Mouse (Mus musculus) left cerebral cortex, adult 9 months (tissue): ENCODE data around the gene Arfgap3.
"Not testable (repeated sequence)": the region's sequence is repeated elsewhere in the genome, so short reads cannot be mapped to it uniquely, and the experiment has no call there.

Experiments
- DNase-seq, 2 experiments: peaks; one replicate each; pipeline ENCODE4 v3.0.0; 2022; ENCODE audit warnings: low spot score in 2 of 2

Arfgap3 gene

GRCm38 (mm10) chr15:83294954-83295353, 55.1 kb downstream of the Arfgap3 start:
- DNase-seq, result no peak

- no peak for DNase-seq
Measured at GRCm38 (mm10) chr15:83293706-83294645, 56.1 kb downstream of the Arfgap3 start.

GRCm38 (mm10) chr15:83293144-83293543, 56.9 kb downstream of the Arfgap3 start:
- DNase-seq, result no peak

GRCm38 (mm10) chr15:83292261-83293056, 57.6 kb downstream of the Arfgap3 start:
- DNase-seq, result no peak

GRCm38 (mm10) chr15:83290899-83291298, 59.1 kb downstream of the Arfgap3 start:
- no peak for DNase-seq

- DNase-seq, result no peak
Measured at GRCm38 (mm10) chr15:83284828-83285227, 65.2 kb downstream of the Arfgap3 start.

- DNase-seq, result no peak
Measured at GRCm38 (mm10) chr15:83282397-83282796, 67.7 kb downstream of the Arfgap3 start.

GRCm38 (mm10) chr15:83281303-83281702, 68.7 kb downstream of the Arfgap3 start:
- DNase-seq, result no peak

- no peak for DNase-seq
Measured at GRCm38 (mm10) chr15:83278579-83278978, 71.5 kb downstream of the Arfgap3 start.

GRCm38 (mm10) chr15:83277451-83277850, 72.6 kb downstream of the Arfgap3 start:
- DNase-seq, result peak; percentile 23 to 68

GRCm38 (mm10) chr15:83274237-83274636, 75.8 kb downstream of the Arfgap3 start:
- not testable (repeated sequence) for DNase-seq

- no peak for DNase-seq
Measured at GRCm38 (mm10) chr15:83273017-83273416, 77.0 kb downstream of the Arfgap3 start.

GRCm38 (mm10) chr15:83271221-83271620, 78.8 kb downstream of the Arfgap3 start:
- not testable (repeated sequence) for DNase-seq

- DNase-seq, result not testable (repeated sequence)
Measured at GRCm38 (mm10) chr15:83269985-83270384, 80.1 kb downstream of the Arfgap3 start.

- DNase-seq, result not testable (repeated sequence)
Measured at GRCm38 (mm10) chr15:83268428-83268827, 81.6 kb downstream of the Arfgap3 start.

- no peak for DNase-seq
Measured at GRCm38 (mm10) chr15:83265269-83265668, 84.8 kb downstream of the Arfgap3 start.

GRCm38 (mm10) chr15:83263405-83263804, 86.6 kb downstream of the Arfgap3 start:
- DNase-seq, result no peak

GRCm38 (mm10) chr15:83257906-83258305, 92.1 kb downstream of the Arfgap3 start:
- no peak for DNase-seq

GRCm38 (mm10) chr15:83256491-83256890, 93.6 kb downstream of the Arfgap3 start:
- DNase-seq, result no peak

GRCm38 (mm10) chr15:83255944-83256343, 94.1 kb downstream of the Arfgap3 start:
- no peak for DNase-seq

- DNase-seq, result no peak
Measured at GRCm38 (mm10) chr15:83255191-83255782, 94.8 kb downstream of the Arfgap3 start.
